Mouse (Mus musculus) heart, postnatal 36 days (tissue): ENCODE results near the gene C1qc. TPM values are rescaled to one million over a fixed set of nuclear protein-coding genes. Genes with fewer than 3 reads are reported as not detected.

Experiments
- DNase-seq, 2 experiments: peaks; one replicate each; pipeline ENCODE4 v3.0.0; 2021 to 2022
- intact Hi-C: fragments of 180-260 bp; cut with DNase I; formaldehyde crosslinking; loops from one replicate; pipeline ENCODE4 v1.15.1; 2025
- total RNA-seq, 2 experiments: library from RNA; stranded (reverse); gene quantifications; 2 replicates each; pipeline ENCODE4 v1.2.3; 2021

The C1qc gene
- total RNA-seq, 2 experiments from 2014 or later, result 32.6 to 53.9 TPM

DNA sequence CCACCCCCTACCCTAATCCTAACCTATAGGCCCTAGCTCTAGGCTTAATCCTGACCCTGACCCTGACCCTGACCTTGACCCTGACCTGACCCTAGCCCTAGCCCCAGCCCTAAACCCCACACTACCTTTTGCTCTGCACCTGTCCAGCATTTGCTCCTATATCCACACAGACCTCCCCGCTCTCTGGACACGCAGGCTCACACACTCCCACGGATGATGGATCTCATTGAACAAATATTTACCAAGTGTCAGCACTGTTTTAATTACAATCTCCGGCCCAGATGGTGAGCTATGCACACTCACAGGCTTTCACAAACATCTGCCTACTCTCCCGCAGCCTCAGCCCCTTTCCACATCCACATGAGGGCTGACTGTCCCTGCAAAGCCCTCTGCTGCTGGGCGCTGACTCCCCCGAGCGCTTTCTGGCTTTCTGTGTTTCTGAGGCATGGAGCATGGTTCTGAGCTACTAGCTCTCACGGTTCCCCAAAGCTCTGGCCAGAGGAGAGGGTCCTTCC is 5.3 kb upstream of the C1qc start:
- intact Hi-C loops, result no loop called here
- DNase-seq, result no peak

DNA sequence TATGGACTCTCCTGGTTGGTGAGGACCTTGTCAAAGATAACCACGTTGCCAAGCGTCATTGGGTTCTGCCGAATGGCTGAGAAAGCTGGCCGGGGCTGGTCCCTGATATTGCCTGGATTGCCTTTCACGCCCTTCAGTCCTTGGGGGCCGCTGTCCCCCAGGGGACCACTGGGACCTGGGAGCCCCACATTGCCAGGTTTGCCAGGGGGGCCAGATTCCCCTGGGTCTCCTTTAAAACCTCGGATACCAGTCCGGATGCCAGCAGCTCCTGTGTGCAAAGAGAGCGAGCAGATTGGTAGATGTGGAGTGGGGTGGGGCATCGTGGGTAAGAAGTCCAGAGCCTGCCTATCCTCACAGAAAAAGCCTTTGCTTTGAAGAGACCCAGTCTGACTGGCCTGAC is 3.6 kb upstream of the C1qc start:
- DNase-seq, result no peak
- intact Hi-C loops, result no loop called here

DNA sequence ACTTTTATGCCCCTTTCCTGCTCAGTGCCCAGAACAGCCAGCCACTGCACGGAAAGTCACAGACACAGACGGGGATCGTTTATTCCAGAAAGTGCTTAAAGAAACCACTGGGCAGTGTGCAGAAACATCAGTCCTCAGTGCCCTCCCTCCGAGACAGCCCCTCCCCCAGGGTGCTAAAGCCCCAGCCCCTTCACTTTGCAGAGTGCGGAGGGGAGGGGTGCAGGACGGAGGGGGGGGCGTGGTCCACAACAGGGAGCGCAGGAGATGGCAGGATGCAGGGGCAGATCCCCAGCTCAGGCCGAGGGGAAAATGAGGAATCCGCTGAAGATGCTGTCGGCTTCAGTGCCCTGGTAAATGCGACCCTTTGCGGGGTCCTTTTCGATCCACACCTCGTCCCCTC is 3.0 kb upstream of the C1qc start:
- no peak for DNase-seq
- intact Hi-C loops, result no loop called here

DNA sequence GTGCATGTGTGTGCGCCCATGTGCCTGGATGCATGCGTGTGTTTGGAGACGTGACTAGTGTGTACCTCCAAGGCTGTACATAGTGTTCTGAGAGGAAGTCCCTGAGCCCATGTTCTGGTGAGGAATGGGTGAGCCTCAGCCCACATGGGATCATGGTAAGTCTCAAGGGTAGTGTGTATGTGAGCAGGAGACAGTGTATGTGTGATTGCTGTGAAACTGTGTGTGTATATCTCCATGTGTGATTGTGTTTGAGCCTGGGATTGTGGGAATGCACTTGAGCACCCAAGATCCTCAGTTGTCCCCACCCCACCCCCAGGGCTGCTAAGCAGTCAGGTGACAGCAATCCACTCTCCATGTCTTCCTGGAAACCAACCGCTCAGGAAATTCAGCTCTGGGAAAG is 2.0 kb upstream of the C1qc start:
- no peak for DNase-seq

DNA sequence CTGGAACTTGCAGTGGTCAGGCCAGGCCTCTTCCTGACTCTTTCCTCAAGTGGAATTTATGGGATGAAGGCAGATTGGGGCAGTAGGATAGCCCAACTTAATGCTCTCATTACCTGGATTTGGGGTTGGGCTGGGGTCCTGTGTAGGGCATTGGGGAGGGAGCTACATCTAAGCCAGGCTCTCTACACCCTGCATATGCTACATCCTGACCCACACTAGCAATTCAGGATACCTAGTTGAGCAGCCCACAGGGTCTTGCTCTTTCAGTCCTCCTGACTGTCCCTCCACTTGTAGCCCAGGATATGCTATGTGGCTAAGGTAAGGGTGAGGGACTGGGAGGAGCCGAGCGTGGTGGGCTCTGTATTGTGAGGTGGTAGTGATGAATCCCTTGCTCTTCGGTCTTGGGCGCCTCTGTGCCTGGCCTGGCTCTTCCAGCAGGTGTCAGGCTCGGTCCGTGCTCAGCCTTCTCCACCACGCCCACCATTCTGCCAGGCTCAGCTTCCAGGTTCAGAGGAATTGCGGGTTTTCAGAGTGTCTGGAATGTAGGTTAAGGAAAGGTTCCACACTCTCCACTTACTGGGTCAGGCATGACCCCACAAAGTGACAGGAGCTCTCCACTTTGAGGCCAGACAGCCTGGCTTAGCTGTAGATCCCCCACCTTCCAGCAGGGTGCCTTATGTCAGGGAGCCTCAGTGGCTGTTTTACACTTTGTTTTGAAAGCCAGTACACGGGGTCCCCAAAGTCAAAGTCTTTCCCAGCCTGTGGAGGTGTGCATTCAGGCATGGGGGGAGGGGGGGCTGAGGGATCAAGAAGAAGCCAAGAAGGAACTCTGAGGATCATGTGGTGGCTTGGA is 1.1 kb upstream of the C1qc start:
- intact Hi-C loops, result loop anchor here (1.0 kb wide), 1 partner anchor 178 kb away; no protein-coding TSS in a partner anchor
- DNase-seq, result no peak

More for the DNA sequence above, 2.0 kb upstream of the C1qc start:
- intact Hi-C loops, result loop anchor here (1.0 kb wide), 1 partner anchor 177 kb away; no protein-coding TSS in a partner anchor

DNA sequence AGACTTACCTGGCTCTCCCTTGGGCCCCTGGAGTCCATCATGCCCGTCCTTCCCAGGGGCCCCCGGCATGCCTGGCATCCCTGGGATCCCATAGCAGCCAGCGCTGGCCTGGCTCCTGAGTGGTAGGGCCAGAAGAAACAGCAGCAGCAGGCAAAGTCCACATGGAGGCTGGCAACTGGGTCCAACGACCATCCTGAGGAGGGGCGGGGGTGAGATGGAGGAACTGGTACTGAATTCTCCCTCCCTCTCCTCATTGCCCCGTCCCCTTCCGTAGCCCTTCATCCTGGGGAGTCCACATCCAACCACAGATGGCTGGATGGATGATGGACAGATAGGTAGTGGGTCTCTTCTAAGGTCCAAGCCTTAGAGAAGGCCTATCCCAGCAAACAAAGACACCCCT is 494 bp downstream of the C1qc start:
- no peak for DNase-seq
- intact Hi-C loops, result no loop called here

DNA sequence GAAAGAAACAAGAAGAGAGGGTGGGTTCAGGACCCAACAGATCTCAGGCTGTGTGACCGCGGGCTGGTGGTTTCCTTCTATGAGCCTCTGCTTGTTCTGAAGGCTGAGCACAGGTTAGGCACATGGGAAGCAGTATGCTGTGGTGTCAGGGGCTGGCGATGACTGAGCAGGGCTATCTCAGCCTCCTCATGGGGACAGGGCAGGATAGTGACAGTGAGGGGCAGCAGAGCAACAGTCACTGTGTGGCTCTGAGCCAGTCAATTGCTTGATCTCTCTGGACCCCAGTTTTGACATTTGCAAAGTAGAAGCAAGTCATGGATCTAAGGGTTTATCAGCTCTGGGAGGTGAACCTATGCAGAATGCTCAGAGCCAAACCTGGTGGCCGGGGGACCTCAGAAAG is 1.8 kb downstream of the C1qc start:
- no peak for DNase-seq
- intact Hi-C loops, result no loop called here

DNA sequence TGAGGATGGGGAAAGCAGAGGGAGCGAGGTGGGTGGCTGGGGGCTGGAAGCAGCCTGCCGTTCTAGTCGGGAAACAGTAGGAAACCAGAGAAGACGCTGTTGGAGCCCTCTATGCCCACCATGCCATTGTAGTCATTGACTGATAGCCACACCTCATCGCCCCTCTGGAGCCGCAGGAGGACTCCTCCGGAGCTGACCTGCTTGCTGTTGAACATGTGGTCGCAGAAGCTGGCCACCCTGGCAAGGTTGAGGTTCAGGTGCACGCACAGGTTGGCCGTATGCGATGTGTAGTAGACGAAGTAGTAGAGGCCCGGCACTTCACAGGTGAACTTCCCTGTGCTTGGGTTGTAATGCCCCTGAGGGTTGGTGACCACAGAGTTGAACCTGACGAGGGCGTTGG is 2.9 kb downstream of the C1qc start:
- intact Hi-C loops, result no loop called here
- DNase-seq, result no peak

DNA sequence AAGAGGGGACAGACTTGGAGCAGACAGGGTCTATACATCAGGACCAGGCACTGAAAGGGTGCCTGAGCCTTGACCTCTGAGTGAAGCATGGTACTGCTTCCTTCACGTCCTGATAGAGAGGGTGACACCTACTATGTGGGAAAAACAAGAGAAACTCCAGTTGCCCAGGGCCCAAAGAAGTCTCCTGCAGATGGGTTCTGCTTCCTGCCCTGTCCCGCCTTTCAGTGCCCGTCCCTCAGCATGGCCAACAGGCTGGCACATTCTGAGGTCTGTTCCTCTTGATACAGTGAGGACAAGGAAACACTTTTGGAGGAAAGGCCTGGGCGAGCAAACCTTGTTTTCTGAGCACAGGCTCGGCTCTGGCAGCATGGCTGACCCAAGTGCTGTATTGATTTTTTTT is 5.2 kb downstream of the C1qc start:
- intact Hi-C loops, result no loop called here
- DNase-seq, result no peak

DNA sequence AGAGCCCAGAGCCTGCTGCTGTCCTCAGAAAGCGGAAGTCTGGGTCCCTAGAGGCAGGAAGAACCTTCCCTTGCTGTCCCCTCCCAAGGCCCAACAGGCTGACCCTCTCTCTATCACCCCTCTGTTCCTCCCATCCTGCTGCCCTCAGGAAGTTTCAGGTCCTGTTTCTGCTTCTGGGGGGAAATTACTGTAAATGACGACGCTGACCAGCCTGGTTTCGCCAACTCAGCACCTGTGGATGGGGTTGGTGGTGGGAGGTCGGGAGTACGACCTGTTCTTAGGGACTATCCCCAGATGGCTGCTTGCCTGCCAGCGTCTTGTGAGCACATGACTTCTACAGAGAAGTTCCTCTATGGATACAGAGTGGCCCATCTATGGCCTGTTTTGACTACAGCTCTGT is 6.8 kb downstream of the C1qc start, which contains the start of gene C1qb:
Gene C1qb, minus strand, starts transcription at position 87 of the 400 bp plus-strand sequence.
- DNase-seq, result no peak
- intact Hi-C loops, result no loop called here

DNA sequence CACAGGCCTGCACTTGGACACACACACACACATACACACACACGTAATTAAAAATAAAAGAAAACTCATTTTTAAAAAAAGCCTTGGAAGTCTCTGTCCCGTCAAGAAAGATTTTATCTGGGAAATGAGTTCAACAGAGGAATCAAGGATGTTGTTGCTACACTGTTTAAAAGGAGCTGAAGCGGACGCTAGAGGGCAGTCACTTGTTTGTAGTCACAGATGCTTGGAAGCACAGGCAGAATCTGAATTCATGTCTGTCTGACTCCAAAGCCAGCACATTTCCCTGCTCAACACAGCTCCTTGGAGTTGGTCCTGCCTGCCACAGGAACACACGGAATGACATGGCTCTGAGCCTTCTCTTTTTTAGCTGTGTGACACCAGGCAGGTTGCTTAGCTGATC is 14.3 kb downstream of the C1qc start:
- no peak for DNase-seq
- intact Hi-C loops, result no loop called here

DNA sequence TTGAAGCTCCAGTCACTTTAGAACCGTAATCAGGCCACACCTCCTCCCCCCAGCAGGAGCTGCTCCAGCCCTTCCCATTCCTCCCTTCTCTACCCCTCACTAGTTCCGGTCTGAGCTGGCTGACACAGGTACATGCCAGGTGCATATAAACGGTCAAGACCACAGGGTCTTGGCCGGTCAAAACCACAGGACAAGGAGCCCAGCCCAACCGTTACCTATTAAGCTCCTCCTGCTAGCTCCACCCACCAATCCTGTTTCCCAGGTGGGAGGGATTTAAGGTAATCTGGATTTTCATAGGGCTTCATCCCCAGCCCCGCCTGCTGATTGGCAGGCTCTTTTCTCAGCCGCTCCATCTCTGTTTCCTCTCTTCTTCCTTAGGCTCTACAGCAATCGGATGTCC is 14.7 kb downstream of the C1qc start:
- no peak for DNase-seq
- intact Hi-C loops, result no loop called here

DNA sequence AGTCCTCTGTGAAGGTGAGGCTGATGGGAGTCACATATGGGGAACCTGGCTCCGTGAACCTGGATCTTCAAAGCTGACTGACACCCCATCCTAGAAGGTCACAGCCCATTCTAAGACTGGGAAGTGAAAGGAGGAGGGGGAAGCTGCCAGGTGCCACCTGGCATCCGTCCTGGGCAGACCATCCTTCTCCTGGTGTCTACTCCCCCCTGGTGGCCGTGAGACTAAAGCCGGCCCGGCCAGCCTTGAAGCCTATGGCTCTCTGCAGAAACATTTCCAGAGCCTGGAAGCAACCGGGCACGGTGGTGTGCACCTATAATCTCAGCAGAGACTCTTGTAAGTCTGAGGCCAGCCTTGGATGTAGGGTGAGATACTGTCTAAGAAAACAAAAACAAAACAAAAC is 15.9 kb downstream of the C1qc start:
- peak in 1 of 2 experiments; percentile 17 for DNase-seq
- intact Hi-C loops, result no loop called here

DNA sequence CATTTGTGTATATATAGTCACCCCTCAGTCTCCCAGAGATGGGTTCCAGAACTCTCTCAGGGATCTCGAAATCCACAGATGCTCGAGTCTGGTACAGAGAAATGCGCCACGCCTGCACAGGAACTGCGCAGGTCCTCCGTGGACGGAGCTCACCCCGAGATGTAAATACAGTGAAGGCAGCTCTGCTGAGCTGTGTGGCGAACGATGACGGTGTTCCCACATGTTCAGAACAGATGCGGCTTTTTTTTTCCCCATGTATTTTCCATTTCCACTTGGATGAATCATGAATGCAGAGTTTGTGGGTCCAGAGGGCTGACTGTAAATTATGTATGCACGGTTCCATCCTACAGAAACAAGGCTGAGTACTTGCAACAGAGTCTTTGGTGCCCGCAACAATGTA is 17.9 kb downstream of the C1qc start:
- intact Hi-C loops, result no loop called here
- no peak for DNase-seq

DNA sequence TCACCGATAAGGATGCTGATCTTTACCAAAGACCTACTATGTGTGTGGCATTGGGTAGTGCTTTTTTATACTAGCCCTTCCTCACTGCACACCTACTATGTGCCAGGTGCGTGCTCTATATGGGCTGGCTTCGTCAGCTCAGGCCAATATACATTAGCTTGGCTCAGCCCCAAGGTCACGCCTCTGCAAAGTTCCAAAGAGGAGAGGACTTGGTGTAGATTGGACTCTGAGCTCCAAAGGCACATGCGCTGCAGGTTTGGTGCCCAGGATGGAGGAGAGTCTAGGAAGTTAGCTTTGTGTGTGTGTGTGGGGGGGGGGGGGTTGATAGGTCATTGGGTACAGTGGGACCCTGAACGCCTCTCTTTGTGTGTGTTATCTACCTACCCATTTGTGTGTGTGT is 24.5 kb downstream of the C1qc start:
- intact Hi-C loops, result no loop called here
- no peak for DNase-seq

DNA sequence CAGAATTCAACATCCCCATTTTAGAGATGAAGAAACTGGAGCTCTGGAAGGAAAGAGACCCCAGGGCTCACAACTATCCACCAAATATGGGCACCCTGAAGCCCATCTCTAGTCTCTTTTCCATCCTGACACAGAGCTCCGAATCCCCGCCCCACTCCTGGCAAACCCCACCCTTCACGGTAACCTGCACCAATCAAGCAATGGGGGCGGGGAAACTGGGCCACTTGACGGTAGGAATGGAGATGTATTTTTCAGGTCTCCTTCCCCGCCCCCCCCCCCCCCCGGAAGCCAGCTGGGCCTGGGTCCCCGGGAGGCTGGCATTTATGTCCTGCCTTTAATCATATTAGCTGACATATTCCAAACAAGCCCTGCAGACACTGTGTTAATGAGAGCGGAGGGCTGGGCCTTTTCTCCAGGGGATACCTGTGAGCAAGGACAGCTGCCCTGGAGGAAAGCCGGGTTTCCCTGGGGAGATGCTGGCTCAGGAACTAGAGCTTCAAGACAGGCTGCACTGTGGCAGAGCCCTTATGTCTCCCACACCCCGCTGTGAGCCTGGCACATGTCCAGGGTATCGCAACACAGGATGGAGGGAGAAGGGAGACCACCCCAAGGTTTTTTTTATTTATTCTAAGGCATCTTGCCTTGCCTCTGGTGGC is 25.0 kb downstream of the C1qc start:
- DNase-seq, result no peak
- intact Hi-C loops, result no loop called here

DNA sequence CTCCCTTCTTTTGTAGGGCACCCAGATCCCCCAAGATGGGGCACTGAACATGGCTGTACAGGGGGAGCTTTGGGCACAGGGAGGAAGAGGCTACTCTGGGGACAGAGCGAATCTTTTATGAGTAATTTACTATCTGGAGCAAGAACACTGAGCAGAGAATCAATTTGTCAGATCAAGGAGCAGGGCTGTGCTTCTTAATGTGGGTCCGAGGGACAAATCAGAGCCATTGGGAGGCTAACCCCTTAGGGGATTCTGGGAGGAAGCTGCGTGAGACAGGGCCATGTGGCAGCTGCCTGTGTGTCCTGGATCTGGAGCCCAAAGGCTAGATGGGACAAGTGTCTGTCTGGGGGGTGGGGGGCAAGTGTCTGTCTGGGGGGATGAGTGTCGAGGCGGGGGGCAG is 27.3 kb downstream of the C1qc start:
- intact Hi-C loops, result no loop called here
- no peak for DNase-seq

DNA sequence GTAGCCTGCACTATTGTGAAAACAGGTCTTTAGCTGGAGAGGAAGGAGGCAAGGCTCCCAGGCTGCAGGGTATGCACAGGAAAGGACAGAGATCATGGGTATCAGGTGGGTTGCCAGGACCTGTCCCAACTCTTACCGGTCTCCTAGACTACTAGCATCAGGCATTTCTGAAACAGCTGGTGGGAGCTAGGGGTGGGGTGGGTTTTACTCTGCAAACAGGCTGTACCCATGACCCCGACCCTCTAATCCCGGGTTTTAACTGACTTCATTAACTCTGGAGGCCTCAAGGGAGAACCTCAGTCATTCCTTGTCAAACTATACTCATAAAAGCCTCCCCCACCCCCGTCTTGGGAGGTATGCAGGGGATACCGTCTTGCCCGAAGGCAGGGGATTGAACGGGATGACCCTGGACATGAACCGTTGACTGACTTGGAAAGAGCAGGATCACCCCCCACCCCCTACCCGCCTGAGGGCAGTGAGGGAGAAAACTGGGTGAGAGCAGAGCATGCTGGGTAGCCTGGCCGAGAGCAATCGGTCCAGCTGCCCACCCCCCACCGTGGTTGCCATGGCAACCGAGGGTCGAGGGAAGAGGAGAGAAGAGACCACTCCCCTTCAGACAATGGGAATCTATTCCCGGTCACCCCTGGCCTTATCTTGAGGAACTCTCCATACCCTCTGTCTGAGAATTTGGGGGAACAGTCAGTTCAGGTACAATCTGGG is 28.0 kb downstream of the C1qc start:
- DNase-seq, result no peak
- intact Hi-C loops, result no loop called here

DNA sequence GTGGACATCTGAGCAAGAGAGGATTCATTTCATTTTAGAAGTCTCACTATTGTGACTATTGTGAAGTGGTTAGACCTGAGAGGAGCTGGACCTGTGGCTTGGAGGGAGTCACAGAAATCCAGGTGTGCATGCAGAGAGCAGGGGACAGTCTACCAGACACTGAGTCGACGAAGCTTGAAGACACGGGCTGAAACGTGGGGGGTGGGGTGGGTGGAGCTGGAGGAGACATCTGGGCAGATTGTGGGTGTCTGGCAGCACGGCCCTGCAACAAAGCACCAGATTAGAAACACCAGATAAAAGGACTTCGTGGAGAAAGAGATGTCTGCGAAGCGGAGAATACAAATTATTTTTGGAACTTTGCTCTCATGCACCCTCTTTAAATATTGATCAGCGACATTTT is 29.3 kb downstream of the C1qc start:
- no peak for DNase-seq
- intact Hi-C loops, result no loop called here

DNA sequence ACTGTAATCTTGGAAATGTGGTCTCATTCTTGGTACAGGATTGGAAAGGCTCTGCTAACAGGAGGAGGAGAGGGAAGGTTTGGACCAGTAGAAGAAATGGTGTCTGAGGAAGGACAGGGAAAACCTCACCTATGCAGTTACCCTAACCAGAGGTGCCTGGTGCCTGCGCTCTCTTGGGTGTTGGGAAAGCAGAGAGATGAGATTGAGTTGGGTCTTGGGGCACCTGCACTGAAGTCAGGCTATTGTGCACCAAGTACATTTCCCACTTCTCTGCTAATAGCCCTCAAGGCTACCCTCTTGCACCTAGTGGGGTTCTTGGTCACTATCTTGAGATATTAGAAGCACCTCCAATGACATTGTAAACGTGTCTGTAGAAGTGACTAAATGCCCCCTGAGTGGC is 30.5 kb downstream of the C1qc start:
- intact Hi-C loops, result no loop called here
- no peak for DNase-seq

DNA sequence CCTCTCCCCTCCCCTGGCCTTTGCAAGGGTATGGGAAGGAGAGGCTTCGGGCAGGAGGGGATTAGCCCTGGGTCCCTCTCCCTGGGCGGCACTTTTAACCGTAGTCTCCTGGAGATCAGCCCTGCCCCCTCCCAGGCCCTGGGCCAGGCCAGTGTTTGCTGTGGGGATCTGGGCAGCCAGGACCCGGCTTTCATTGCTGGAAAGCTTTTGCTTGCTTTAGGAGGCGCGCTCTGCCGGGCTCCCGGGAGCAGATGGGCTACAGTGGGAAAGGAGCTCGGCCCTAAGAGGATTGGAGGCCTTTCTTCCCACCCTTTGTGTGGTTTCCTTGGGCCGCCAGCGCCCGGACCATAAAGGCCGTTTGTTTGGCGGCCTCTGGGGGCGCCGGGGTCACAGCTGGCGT is 31.1 kb downstream of the C1qc start:
- intact Hi-C loops, result no loop called here
- no peak for DNase-seq
